Mouse (Mus musculus) kidney, postnatal 4 days (tissue): Measurements from ENCODE around the gene Lrmda.
A peak's percentile ranks its signal among the peaks of the same experiment; 100 is the strongest.

Source experiments
- DNase-seq, 2 experiments: peaks; one replicate each; pipeline ENCODE4 v3.0.0; 2021; ENCODE audit warnings: mixed read lengths in 2 of 2

The Lrmda gene

GRCm38 (mm10) chr14:22812824-22813223 is 793.3 kb downstream of the Lrmda start:
- peak; percentile 39 to 51 for DNase-seq

GRCm38 (mm10) chr14:22813389-22813788 is 793.9 kb downstream of the Lrmda start:
- DNase-seq: peak; percentile 70 to 81

GRCm38 (mm10) chr14:22814811-22815345 is 795.4 kb downstream of the Lrmda start:
- DNase-seq: peak; percentile 42 to 60

GRCm38 (mm10) chr14:22817346-22818201 is 798.1 kb downstream of the Lrmda start:
- DNase-seq: peak; percentile 66 to 75

- DNase-seq: no peak
Measured at GRCm38 (mm10) chr14:22818202-22818530, 798.7 kb downstream of the Lrmda start.

GRCm38 (mm10) chr14:22822942-22823341 is 803.4 kb downstream of the Lrmda start:
- no peak for DNase-seq

GRCm38 (mm10) chr14:22826825-22827224 is 807.3 kb downstream of the Lrmda start:
- no peak for DNase-seq

GRCm38 (mm10) chr14:22837058-22837457 is 817.5 kb downstream of the Lrmda start:
- no peak for DNase-seq

- DNase-seq: no peak
Measured at GRCm38 (mm10) chr14:22841136-22841535, 821.6 kb downstream of the Lrmda start.

- no peak for DNase-seq
Measured at GRCm38 (mm10) chr14:22844006-22844405, 824.5 kb downstream of the Lrmda start.

GRCm38 (mm10) chr14:22845401-22845800 is 825.9 kb downstream of the Lrmda start:
- peak; percentile 36 to 49 for DNase-seq

GRCm38 (mm10) chr14:22847011-22847786 is 827.7 kb downstream of the Lrmda start:
- no peak for DNase-seq

- DNase-seq: peak in 1 of 2 experiments; percentile 27
Measured at GRCm38 (mm10) chr14:22849108-22849507, 829.6 kb downstream of the Lrmda start.

- no peak for DNase-seq
Measured at GRCm38 (mm10) chr14:22860631-22861030, 841.1 kb downstream of the Lrmda start.

- peak in 1 of 2 experiments; percentile 14 for DNase-seq
Measured at GRCm38 (mm10) chr14:22864132-22864531, 844.6 kb downstream of the Lrmda start.

- no peak for DNase-seq
Measured at GRCm38 (mm10) chr14:22874584-22874983, 855.1 kb downstream of the Lrmda start.

- no peak for DNase-seq
Measured at GRCm38 (mm10) chr14:22887182-22887581, 867.7 kb downstream of the Lrmda start.

- DNase-seq: no peak
Measured at GRCm38 (mm10) chr14:22899312-22899711, 879.8 kb downstream of the Lrmda start.

- no peak for DNase-seq
Measured at GRCm38 (mm10) chr14:22902116-22902515, 882.6 kb downstream of the Lrmda start.

GRCm38 (mm10) chr14:22902914-22903313 is 883.4 kb downstream of the Lrmda start:
- no peak for DNase-seq

- peak; percentile 26 to 40 for DNase-seq
Measured at GRCm38 (mm10) chr14:22905741-22906667, 886.5 kb downstream of the Lrmda start.

GRCm38 (mm10) chr14:22906716-22907115 is 887.2 kb downstream of the Lrmda start:
- DNase-seq: peak; percentile 30 to 48
